Mouse (Mus musculus): ENCODE results near the gene Zfp683.

DNA sequence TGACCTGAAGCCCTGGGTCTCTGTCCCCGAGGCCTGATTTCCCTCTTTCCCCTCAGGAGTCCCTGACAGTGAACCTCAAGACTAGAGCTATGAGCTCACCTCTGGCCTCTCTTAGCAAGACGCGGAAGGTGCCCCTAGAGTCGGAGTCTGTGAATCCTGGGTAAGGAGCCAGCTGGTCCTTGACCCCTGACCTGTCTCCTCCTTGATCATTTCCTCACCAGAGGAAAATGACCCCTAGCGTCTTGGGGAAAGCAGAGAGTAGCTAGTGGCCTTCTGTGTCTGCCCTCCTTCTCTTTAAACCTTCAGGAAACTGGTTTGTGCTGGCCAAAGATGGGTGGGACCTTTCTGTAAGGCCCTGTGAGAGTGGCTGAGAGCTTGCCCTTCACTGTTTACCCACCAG is 54.6 kb downstream of the Zfp683 start:
- no peak for TF ChIP-seq CTCF (IDR thresholded peaks at IDR 0.05; ENCODE audit: low read depth, low read length)
- no peak for TF ChIP-seq EP300 (IDR thresholded peaks at IDR 0.05; ENCODE audit: insufficient read depth, low read depth, low read length)
- no peak for TF ChIP-seq POLR2A (IDR thresholded peaks at IDR 0.05; ENCODE audit: insufficient read depth, low read length)
